Mouse (Mus musculus) midbrain, embryonic 14.5 days (tissue): ENCODE results near the gene Mgll. TPM values are rescaled to one million over a fixed set of nuclear protein-coding genes. Genes with fewer than 3 reads are reported as not detected.

Source experiments
- ATAC-seq: fragments of 200-750 bp; cut with Nextera tagmentation; 2 replicates; pipeline ENCODE4 v1.8.0; 2017; ENCODE audit warnings: moderate number of reproducible peaks, moderate library complexity; ENCODE audit not compliant: low FRiP score, low TSS enrichment
- DNase-seq: peaks from one replicate; pipeline ENCODE4 v3.0.0-alpha.2; 2015
- H3K27ac ChIP-seq: fragments of 300-500 bp; sonication (generic); replicated peaks from 2 replicates; pipeline ENCODE4 v1.5.1; 2014; ENCODE audit warnings: mild to moderate bottlenecking, low read depth, low read length, moderate library complexity
- H3K27me3 ChIP-seq: fragments of 300-500 bp; sonication (generic); 2 replicates; pipeline ENCODE4 v1.6.1; 2014; ENCODE audit warnings: low read length, control low read depth, mixed read lengths; ENCODE audit not compliant: control insufficient read depth, insufficient read depth
- H3K36me3 ChIP-seq: fragments of 300-500 bp; sonication (generic); 2 replicates; pipeline ENCODE4 v1.6.1; 2014; ENCODE audit warnings: low read length, control low read depth; ENCODE audit not compliant: control insufficient read depth, insufficient read depth
- H3K4me1 ChIP-seq: fragments of 300-500 bp; sonication (generic); 2 replicates; pipeline ENCODE4 v1.6.1; 2014; ENCODE audit warnings: mild to moderate bottlenecking, antibody characterized with exemption, low read length, control low read depth; ENCODE audit not compliant: control insufficient read depth, insufficient read depth
- H3K4me2 ChIP-seq: fragments of 300-500 bp; sonication (generic); 2 replicates; pipeline ENCODE4 v1.6.1; 2014; ENCODE audit warnings: mild to moderate bottlenecking, low read length, moderate library complexity
- H3K4me3 ChIP-seq: fragments of 300-500 bp; sonication (generic); replicated peaks from 2 replicates; pipeline ENCODE4 v1.5.1; 2014; ENCODE audit warnings: low read depth, low read length
- H3K9ac ChIP-seq: fragments of 300-500 bp; sonication (generic); replicated peaks from 2 replicates; pipeline ENCODE4 v1.6.1; 2014; ENCODE audit warnings: mild to moderate bottlenecking, low read length, moderate library complexity
- H3K9me3 ChIP-seq: fragments of 300-500 bp; sonication (generic); 2 replicates; pipeline ENCODE4 v1.6.1; 2016; ENCODE audit warnings: low read length, control low read depth, mixed read lengths; ENCODE audit not compliant: control insufficient read depth
- WGBS: fragments of 180-500 bp; shearing (Covaris S2); extraction: QIAGEN DNeasy Blood & Tissue Kit; methylation state at CpG from one replicate; pipeline ENCODE4 v1.1.7; 2014; 5-methylcytosine and 5-hydroxymethylcytosine counted together
- polyA plus RNA-seq: library from polyadenylated mRNA; unstranded; fragments of >200 nt; fragmentation: Nextera tagmentation; extraction: Ambion mirVana; gene quantifications from 2 replicates; pipeline ENCODE4 v1.2.1, GENCODE M21; 2014

Gene Mgll
- polyA plus RNA-seq, 1 experiment from 2014 or later = 21.5 TPM

DNA sequence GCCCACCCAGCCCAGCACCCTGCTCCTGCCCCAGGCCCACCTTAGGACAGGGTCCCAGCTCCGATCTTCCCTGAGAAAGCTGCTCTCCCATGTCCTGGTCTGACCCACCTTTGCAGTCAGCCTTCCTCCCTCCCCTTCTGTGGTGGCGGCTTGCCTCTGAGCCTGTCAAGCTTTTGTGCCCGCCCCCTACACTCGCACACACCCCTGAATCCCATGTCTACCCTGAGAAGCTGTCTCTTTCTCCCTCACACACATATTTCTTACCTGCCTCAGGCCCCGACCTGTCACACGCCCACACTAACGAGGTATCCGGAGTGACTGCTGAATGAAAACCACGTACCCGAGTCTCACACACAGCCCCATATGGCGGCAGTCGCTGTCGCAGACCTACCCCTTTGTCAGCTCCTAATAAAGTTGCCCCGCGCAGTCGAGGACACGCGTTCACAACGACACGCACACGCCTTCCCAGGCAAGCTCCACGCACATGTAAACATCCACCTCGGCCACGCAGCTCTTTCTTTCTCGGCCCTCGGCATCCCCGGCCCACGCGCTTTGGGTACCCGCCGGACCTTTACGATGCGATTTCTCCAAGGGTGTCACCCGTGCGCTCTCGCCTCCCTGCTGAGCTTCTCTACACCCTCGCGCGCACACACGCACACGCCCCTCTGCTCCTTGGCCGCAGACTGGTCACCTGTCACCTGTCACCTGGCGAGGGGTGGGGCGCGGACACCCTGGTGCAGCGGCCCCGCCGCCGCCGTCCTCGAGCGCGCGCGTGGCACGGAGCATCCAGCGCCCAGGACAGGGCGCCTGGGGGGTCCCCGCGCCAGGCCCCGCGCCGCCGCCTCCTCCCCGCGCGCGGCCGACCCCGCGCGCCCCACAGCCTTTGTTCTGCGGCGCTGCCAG lies 150.0 kb downstream of the Mgll start:
- Histone ChIP-seq H3K4me2 (peak overlapping the region; percentile 93), H3K9ac (peak overlapping the region; percentile 97), H3K4me3 (peak overlapping the region; percentile 82), H3K4me1 (peaks cover 36% of the 10 kb centered on the region), H3K9me3 (no peaks in the 10 kb centered on the region), H3K27me3 (no peaks in the 10 kb centered on the region), H3K36me3 (no peaks in the 10 kb centered on the region), H3K27ac (peak overlapping the region; percentile 95)
- 1% methylated on average over 71 of the region's 74 CpGs for WGBS
- peak; percentile 64 for ATAC-seq
- DNase-seq = peak; percentile 75

- 6% methylated on average over 52 of the region's 63 CpGs for WGBS
- peak within 1 kb of the TSS; percentile 93 for H3K4me2 ChIP-seq
- peaks cover 36% of the 10 kb centered on the region for H3K4me1 ChIP-seq
- H3K9me3 ChIP-seq = no peaks in the 10 kb centered on the region
- H3K36me3 ChIP-seq = no peaks in the 10 kb centered on the region
- ATAC-seq = peak; percentile 74
- peak within 1 kb of the TSS; percentile 82 for H3K4me3 ChIP-seq
- H3K27me3 ChIP-seq = no peaks in the 10 kb centered on the region
- H3K9ac ChIP-seq = peak within 1 kb of the TSS; percentile 97
- peak; percentile 95 for DNase-seq
- peak within 1 kb of the TSS; percentile 95 for H3K27ac ChIP-seq
These were observed 150.8 kb downstream of the Mgll start, which contains the start of gene Podxl2 for GRCm38 (mm10) chr6:88874868-88875508. TSS of gene Podxl2 (minus strand) at chr6:88875044.

Other genes starting within 250 kb of the Mgll start
- 136 and 157 TPM in 2 replicates for gene Sec61a1, start 205.5 kb upstream of the Mgll start, polyA plus RNA-seq
- gene Kbtbd12, start 86.5 kb upstream of the Mgll start, polyA plus RNA-seq = 0.33 and 0.78 TPM in 2 replicates
- 30.1 and 41.7 TPM in 2 replicates for gene Abtb1, start 117.6 kb downstream of the Mgll start, polyA plus RNA-seq
- 525 and 630 TPM in 2 replicates for gene Podxl2, start 150.6 kb downstream of the Mgll start, polyA plus RNA-seq
- gene Mcm2, start 174.4 kb downstream of the Mgll start, polyA plus RNA-seq = 22.2 and 39.0 TPM in 2 replicates
- gene Tpra1, start 177.8 kb downstream of the Mgll start, polyA plus RNA-seq = 50.0 and 77.0 TPM in 2 replicates